Mouse (Mus musculus) embryonic facial prominence, embryonic 14.5 days (tissue): ENCODE data around the gene Mapk1ip1l. TPM values are rescaled to one million over a fixed set of nuclear protein-coding genes. Genes with fewer than 3 reads are reported as not detected.

Experiments
- ATAC-seq: fragments of 200-750 bp; cut with Nextera tagmentation; 2 replicates; pipeline ENCODE4 v1.8.0; 2017; ENCODE audit warnings: low read depth, moderate number of reproducible peaks, moderate TSS enrichment
- DNase-seq: peaks from one replicate; pipeline ENCODE4 v3.0.0-alpha.2; 2015; ENCODE audit warnings: low spot score
- H3K27ac ChIP-seq: fragments of 300-500 bp; sonication (generic); replicated peaks from 2 replicates; pipeline ENCODE4 v1.5.1; 2014; ENCODE audit warnings: low read depth, mild to moderate bottlenecking, low read length, moderate library complexity
- H3K27me3 ChIP-seq: fragments of 300-500 bp; sonication (generic); replicated peaks from 2 replicates; pipeline ENCODE4 v1.6.1; 2014; ENCODE audit warnings: low read length; ENCODE audit not compliant: control insufficient read depth, insufficient read depth
- H3K36me3 ChIP-seq: fragments of 300-500 bp; sonication (generic); 2 replicates; pipeline ENCODE4 v1.6.1; 2014; ENCODE audit warnings: low read length, mixed read lengths; ENCODE audit not compliant: control insufficient read depth, insufficient read depth
- H3K4me1 ChIP-seq: fragments of 300-500 bp; sonication (generic); 2 replicates; pipeline ENCODE4 v1.6.1; 2014; ENCODE audit warnings: antibody characterized with exemption, low read length; ENCODE audit not compliant: control insufficient read depth, insufficient read depth
- H3K4me2 ChIP-seq: fragments of 300-500 bp; sonication (generic); 2 replicates; pipeline ENCODE4 v1.6.1; 2014; ENCODE audit warnings: low read depth, mild to moderate bottlenecking, low read length, moderate library complexity, mixed read lengths
- H3K4me3 ChIP-seq: fragments of 300-500 bp; sonication (generic); 2 replicates; pipeline ENCODE4 v1.5.1; 2014; ENCODE audit warnings: low read depth, mild to moderate bottlenecking, low read length
- H3K9ac ChIP-seq: fragments of 300-500 bp; sonication (generic); 2 replicates; pipeline ENCODE4 v1.6.1; 2014; ENCODE audit warnings: low read depth, mild to moderate bottlenecking, low read length, moderate library complexity, mixed read lengths
- H3K9me3 ChIP-seq: fragments of 300-500 bp; sonication (generic); 2 replicates; pipeline ENCODE4 v1.6.1; 2016; ENCODE audit warnings: low read length; ENCODE audit not compliant: control insufficient read depth
- WGBS: fragments of 180-500 bp; shearing (Covaris S2); extraction: QIAGEN DNeasy Blood & Tissue Kit; methylation state at CpG from one replicate; pipeline ENCODE4 v1.1.7; 2014; 5-methylcytosine and 5-hydroxymethylcytosine counted together
- polyA plus RNA-seq: library from polyadenylated mRNA; unstranded; fragments of >200 nt; fragmentation: Nextera tagmentation; extraction: Ambion mirVana; gene quantifications from 2 replicates; pipeline ENCODE4 v1.2.1, GENCODE M21; 2014

Mapk1ip1l gene
- polyA plus RNA-seq, 1 experiment from 2014 or later = 75.6 TPM

- ATAC-seq (no peak), DNase-seq (no peak)
- Histone ChIP-seq H3K9ac (no peak overlapping the region), H3K4me2 (no peak overlapping the region), H3K36me3 (no peaks in the 10 kb centered on the region), H3K27ac (no peak overlapping the region; the same call in 1 of the 2 replicates), H3K4me1 (no peaks in the 10 kb centered on the region), H3K4me3 (no peak overlapping the region), H3K9me3 (no peaks in the 10 kb centered on the region), H3K27me3 (no peaks in the 10 kb centered on the region)
- WGBS = 79% methylated on average over 10 of the region's 10 CpGs
These were observed 42.3 kb downstream of the Mapk1ip1l start for GRCm38 (mm10) chr14:47340231-47340925.

GRCm38 (mm10) chr14:47341811-47342291, 43.8 kb downstream of the Mapk1ip1l start:
- peak; percentile 54 for DNase-seq

GRCm38 (mm10) chr14:47346715-47347114, 48.6 kb downstream of the Mapk1ip1l start:
- Histone ChIP-seq H3K4me1 (no peaks in the 10 kb centered on the region), H3K4me3 (no peak overlapping the region), H3K27ac (no peak overlapping the region), H3K9me3 (no peaks in the 10 kb centered on the region), H3K4me2 (no peak overlapping the region), H3K9ac (no peak overlapping the region), H3K27me3 (no peaks in the 10 kb centered on the region), H3K36me3 (no peaks in the 10 kb centered on the region)
- WGBS = 100% methylated on average over 1 of the region's 1 CpGs
- DNase-seq (no peak), ATAC-seq (no peak)

More at GRCm38 (mm10) chr14:47341811-47342291, 43.8 kb downstream of the Mapk1ip1l start:
- peak overlapping the region; percentile 55 for H3K27ac ChIP-seq
- H3K36me3 ChIP-seq = no peaks in the 10 kb centered on the region
- peak; percentile 63 for ATAC-seq
- no peaks in the 10 kb centered on the region for H3K27me3 ChIP-seq
- H3K4me2 ChIP-seq = no peak overlapping the region
- H3K9ac ChIP-seq = no peak overlapping the region
- no peaks in the 10 kb centered on the region for H3K4me1 ChIP-seq
- no peak overlapping the region for H3K4me3 ChIP-seq
- no peaks in the 10 kb centered on the region for H3K9me3 ChIP-seq
- WGBS = 29% methylated on average over 4 of the region's 4 CpGs

GRCm38 (mm10) chr14:47350974-47351373, 52.9 kb downstream of the Mapk1ip1l start:
- no peaks in the 10 kb centered on the region for H3K36me3 ChIP-seq
- H3K9me3 ChIP-seq = no peaks in the 10 kb centered on the region
- ATAC-seq = no peak
- 81% methylated on average over 2 of the region's 2 CpGs for WGBS
- no peak overlapping the region for H3K9ac ChIP-seq
- no peak overlapping the region for H3K4me3 ChIP-seq
- no peak overlapping the region for H3K27ac ChIP-seq
- H3K27me3 ChIP-seq = no peaks in the 10 kb centered on the region
- no peak overlapping the region for H3K4me2 ChIP-seq
- no peak for DNase-seq
- no peaks in the 10 kb centered on the region for H3K4me1 ChIP-seq

- no peak for DNase-seq
These were observed 54.2 kb downstream of the Mapk1ip1l start for GRCm38 (mm10) chr14:47352272-47352671.

GRCm38 (mm10) chr14:47353240-47353639, 55.2 kb downstream of the Mapk1ip1l start:
- no peaks in the 10 kb centered on the region for H3K36me3 ChIP-seq
- H3K27me3 ChIP-seq = no peaks in the 10 kb centered on the region
- 83% methylated on average over 4 of the region's 4 CpGs for WGBS
- ATAC-seq = no peak
- H3K4me1 ChIP-seq = no peaks in the 10 kb centered on the region
- DNase-seq = no peak
- H3K4me2 ChIP-seq = no peak overlapping the region
- H3K9ac ChIP-seq = no peak overlapping the region
- no peak overlapping the region for H3K27ac ChIP-seq
- no peak overlapping the region for H3K4me3 ChIP-seq
- no peaks in the 10 kb centered on the region for H3K9me3 ChIP-seq

More at GRCm38 (mm10) chr14:47352272-47352671, 54.2 kb downstream of the Mapk1ip1l start:
- 90% methylated on average over 10 of the region's 10 CpGs for WGBS
- no peaks in the 10 kb centered on the region for H3K36me3 ChIP-seq
- H3K4me2 ChIP-seq = no peak overlapping the region
- H3K4me3 ChIP-seq = no peak overlapping the region
- H3K4me1 ChIP-seq = no peaks in the 10 kb centered on the region
- no peak overlapping the region for H3K9ac ChIP-seq
- no peaks in the 10 kb centered on the region for H3K9me3 ChIP-seq
- no peak for ATAC-seq
- no peaks in the 10 kb centered on the region for H3K27me3 ChIP-seq
- no peak overlapping the region for H3K27ac ChIP-seq

GRCm38 (mm10) chr14:47354111-47354577, 56.1 kb downstream of the Mapk1ip1l start:
- H3K27me3 ChIP-seq = no peaks in the 10 kb centered on the region
- 65% methylated on average over 8 of the region's 8 CpGs for WGBS
- no peaks in the 10 kb centered on the region for H3K36me3 ChIP-seq
- no peak for ATAC-seq
- no peak overlapping the region for H3K27ac ChIP-seq
- no peak overlapping the region for H3K4me3 ChIP-seq
- no peak overlapping the region for H3K9ac ChIP-seq
- H3K9me3 ChIP-seq = no peaks in the 10 kb centered on the region
- no peak for DNase-seq
- H3K4me1 ChIP-seq = no peaks in the 10 kb centered on the region
- no peak overlapping the region for H3K4me2 ChIP-seq

GRCm38 (mm10) chr14:47354948-47355347, 56.9 kb downstream of the Mapk1ip1l start:
- Histone ChIP-seq H3K9ac (no peak overlapping the region), H3K4me2 (no peak overlapping the region), H3K27ac (no peak overlapping the region), H3K4me1 (no peaks in the 10 kb centered on the region), H3K9me3 (no peaks in the 10 kb centered on the region), H3K27me3 (no peaks in the 10 kb centered on the region), H3K4me3 (no peak overlapping the region), H3K36me3 (no peaks in the 10 kb centered on the region)
- 72% methylated on average over 4 of the region's 5 CpGs for WGBS
- DNase-seq = no peak
- no peak for ATAC-seq

GRCm38 (mm10) chr14:47356622-47357021, 58.6 kb downstream of the Mapk1ip1l start:
- Histone ChIP-seq H3K4me2 (no peak overlapping the region), H3K9ac (no peak overlapping the region), H3K36me3 (no peaks in the 10 kb centered on the region), H3K4me3 (no peak overlapping the region), H3K27ac (no peak overlapping the region), H3K27me3 (no peaks in the 10 kb centered on the region), H3K4me1 (no peaks in the 10 kb centered on the region), H3K9me3 (no peaks in the 10 kb centered on the region)
- 73% methylated on average over 3 of the region's 3 CpGs for WGBS
- ATAC-seq (no peak), DNase-seq (no peak)
